Mouse (Mus musculus) kidney, adult 18-20 months (tissue): Measurements from ENCODE around the gene Cdk5r2.

Source experiments
- DNase-seq: peaks from one replicate; pipeline ENCODE4 v3.0.0; 2021

The Cdk5r2 gene

GRCm38 (mm10) chr1:74855156-74855555, 422 bp downstream of the Cdk5r2 start:
- DNase-seq: peak; percentile 12

DNA sequence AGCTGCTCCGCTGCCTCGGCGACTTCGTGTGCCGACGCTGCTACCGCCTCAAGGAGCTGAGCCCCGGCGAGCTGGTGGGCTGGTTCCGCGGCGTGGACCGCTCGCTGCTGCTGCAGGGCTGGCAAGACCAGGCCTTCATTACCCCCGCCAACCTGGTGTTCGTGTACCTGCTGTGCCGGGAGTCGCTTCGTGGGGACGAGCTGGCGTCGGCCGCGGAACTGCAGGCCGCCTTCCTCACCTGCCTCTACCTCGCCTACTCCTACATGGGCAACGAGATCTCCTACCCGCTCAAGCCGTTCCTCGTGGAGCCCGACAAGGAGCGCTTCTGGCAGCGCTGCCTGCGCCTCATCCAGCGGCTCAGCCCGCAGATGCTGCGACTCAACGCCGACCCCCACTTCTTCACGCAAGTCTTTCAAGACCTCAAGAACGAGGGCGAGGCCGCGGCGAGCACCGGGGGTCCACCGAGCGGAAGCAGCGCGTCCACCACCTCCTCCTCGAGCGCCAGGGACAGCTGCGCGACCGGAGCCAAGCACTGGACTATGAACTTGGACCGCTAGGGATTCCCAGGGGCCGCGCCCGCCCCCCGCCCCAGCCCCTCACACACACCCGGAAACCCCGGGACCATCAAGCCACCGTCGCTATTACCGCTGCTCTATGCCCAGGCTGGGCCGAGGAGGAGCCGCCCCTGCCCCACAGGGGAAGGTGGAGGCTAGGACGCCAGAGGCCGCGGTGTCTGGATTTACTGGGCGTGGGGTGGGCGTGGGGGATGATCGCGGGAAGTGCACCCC, 1.1 kb downstream of the Cdk5r2 start:
- DNase-seq: no peak

DNA sequence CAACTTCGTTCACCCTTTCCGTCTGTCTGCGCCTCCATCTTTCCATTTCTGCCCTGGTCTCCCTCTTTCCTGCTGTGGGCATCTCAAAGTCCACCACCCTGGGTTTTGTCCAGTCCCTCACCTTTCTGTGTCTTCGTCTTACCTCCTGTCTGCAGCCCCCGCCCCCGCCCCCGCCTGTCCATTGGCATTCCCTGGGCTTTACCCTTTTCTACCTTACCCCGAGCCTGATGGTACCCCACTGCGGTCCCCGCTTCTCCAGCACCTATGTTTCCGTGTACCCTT, 1.6 kb downstream of the Cdk5r2 start:
- DNase-seq: no peak

GRCm38 (mm10) chr1:74856791-74857190, 2.1 kb downstream of the Cdk5r2 start:
- DNase-seq: no peak

- no peak for DNase-seq
Measured at GRCm38 (mm10) chr1:74857201-74857600, 2.5 kb downstream of the Cdk5r2 start.

GRCm38 (mm10) chr1:74857677-74858076, 2.9 kb downstream of the Cdk5r2 start:
- no peak for DNase-seq

DNA sequence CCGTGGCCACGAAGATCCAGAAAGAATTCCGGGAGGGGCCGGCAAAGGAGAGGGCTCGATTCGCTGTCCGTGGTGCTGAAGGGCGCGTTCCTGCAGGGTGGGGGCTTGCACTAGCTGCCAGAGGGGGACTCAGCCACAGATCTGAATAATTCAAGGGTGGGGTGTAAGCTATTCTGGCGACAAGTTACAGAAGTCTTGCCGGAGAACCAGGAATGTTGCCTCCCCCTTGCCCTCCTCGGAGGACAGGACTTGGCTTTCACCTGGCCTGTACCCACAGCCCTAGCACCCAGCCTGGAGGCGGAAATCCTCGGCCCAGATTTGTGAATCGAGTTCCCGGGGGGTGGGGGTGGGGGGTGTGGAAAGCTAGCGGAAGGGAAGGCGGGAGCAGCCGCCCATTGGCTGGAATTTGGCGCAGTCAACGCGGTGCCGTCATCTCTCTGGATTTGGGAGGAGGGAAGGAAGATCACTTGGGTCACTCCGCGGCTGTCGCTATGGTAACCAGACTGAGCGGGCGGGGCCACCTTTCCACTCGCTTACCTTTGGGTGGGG, 3.5 kb downstream of the Cdk5r2 start:
- peak; percentile 48 for DNase-seq

DNA sequence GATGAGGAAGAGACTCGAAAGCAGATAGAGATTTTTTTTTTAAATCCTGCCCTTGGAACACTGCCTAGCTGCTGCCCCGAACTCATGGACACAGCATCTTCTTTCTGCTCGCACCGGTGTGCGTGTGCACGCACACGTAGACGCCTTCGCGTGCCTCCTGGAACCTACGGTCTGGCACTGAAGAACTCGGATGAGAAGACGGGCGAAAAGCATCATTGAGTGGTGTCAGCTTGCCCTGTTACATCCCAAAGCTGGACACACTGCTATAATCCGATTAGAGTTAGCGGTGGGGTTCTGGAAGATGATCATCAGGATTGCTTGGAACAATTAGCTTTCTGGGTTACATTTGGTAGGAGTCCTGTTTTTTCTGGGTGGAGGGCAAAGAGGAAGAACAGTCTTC, 4.1 kb downstream of the Cdk5r2 start:
- no peak for DNase-seq

GRCm38 (mm10) chr1:74859223-74859984, 4.7 kb downstream of the Cdk5r2 start:
- no peak for DNase-seq

DNA sequence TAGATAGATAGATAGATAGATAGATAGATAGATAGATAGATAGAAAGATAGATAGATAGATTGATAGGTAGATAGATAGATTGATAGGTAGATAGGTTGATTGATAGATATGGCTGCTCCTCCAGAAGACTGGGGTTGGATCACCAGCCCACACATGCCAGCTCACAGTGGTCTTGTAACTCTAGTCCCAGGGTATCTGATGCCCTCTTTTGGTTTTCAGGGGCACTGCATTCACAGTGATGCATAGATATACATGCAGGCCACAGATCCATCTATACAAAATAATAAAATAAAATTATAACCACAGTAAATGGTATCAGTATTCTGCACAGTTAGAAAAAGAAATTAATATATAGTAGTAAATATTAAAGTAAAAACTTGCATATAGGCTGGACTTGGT, 7.0 kb downstream of the Cdk5r2 start:
- no peak for DNase-seq

- DNase-seq: no peak
Measured at GRCm38 (mm10) chr1:74872218-74872617, 17.5 kb downstream of the Cdk5r2 start.

GRCm38 (mm10) chr1:74877199-74877598, 22.5 kb downstream of the Cdk5r2 start:
- DNase-seq: no peak

GRCm38 (mm10) chr1:74880785-74881360, 26.1 kb downstream of the Cdk5r2 start:
- peak; percentile 76 for DNase-seq

GRCm38 (mm10) chr1:74882055-74882734, 27.5 kb downstream of the Cdk5r2 start:
- no peak for DNase-seq

GRCm38 (mm10) chr1:74882828-74883227, 28.1 kb downstream of the Cdk5r2 start:
- no peak for DNase-seq

DNA sequence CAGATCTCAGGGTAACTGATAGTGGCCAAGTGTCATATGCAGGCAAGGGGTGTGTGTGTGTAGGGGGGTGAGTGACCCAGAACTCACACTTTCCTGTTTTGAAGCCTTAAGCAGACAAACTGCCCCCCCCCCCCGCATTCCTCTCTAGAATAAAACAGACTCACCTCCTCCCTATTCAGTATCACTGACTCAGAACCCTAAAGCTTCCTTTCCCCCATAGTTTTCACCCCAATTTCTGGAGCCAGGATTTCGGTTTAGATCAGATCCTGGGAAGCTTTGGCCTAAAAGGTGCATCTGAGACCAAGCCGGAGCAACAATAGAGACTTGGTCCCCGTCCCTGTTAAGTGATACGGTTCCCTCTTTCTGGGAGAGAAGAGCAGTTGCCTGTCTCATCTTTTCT, 28.7 kb downstream of the Cdk5r2 start:
- DNase-seq: no peak

GRCm38 (mm10) chr1:74884196-74885141, 29.7 kb downstream of the Cdk5r2 start:
- no peak for DNase-seq

DNA sequence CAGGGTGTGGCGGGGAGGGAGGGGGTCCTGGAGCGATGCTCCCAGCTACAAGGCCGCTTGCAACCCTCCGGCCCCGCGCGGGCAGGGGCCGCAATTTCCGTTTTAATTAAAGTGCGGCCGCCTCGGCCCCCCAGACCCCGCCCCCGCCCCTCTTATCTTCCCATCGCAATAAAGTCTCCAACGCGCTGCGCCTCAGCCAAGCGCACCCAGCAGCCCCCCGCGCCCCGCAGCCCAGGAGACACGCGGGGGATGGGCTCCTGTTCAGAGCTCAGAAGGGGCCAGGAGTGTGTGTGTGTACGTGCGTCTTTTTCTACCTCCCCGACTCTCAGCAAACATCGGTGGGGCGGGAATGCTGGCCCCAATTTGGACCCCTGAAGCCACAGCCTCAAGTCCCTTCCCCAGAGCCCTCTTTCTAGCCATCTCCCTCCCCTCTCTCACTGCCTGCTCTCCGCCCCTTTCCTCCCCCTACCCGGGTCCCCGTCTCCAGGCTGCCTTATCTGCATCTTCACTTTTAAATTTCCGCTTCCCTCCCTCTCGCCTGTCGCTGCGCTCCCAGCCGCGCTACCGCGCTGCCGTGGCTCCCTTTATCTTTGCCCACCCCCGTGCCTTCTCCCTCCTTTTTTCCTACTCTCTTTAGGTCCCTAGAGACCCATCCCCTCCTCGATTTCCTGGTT, 30.8 kb downstream of the Cdk5r2 start, which contains the start of gene Fev:
Fev (minus strand) TSS at position 51 of the 674 bp plus-strand sequence.
- no peak for DNase-seq

- peak; percentile 33 for DNase-seq
Measured at GRCm38 (mm10) chr1:74891513-74891912, 36.8 kb downstream of the Cdk5r2 start.

DNA sequence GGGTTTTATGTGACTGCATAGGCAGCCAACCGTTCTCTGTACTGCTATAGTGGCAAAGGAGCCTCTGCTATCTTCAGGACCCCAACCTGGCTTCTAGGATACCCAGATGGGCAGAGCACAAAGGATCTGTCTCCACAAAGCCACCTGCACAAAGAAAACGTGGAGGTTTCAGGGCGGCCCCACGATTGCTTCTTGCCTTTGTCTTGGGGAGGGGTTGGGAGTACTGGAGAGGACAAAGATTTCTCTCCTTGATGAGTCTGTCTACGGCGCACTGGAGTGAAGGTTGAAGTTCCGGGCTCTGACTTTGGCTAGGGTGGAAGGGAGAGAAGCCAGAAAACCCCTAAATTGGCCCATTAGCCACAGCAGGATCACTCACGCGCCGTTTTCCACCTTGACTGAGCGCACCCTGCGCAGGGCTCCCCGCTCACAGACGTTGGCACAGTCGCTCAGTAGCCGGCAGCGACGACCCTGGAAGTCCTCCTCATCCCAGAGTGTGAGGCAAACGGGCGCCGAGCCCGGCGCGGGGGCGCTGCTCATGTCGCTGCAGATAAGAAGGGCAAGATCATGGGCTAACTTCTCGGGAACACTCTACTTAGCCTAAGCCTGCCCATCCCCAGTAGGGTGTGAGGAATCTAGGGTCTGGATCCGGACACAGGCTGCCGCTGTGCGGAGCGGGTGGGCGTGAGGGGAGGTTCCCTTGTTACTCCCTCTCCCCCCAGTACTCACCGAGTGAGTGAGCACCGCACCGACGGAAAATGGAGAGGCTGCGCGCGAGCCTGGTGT, 37.8 kb downstream of the Cdk5r2 start:
- no peak for DNase-seq
